Mouse (Mus musculus): ENCODE data around the gene Orc2.

Gene Orc2

DNA sequence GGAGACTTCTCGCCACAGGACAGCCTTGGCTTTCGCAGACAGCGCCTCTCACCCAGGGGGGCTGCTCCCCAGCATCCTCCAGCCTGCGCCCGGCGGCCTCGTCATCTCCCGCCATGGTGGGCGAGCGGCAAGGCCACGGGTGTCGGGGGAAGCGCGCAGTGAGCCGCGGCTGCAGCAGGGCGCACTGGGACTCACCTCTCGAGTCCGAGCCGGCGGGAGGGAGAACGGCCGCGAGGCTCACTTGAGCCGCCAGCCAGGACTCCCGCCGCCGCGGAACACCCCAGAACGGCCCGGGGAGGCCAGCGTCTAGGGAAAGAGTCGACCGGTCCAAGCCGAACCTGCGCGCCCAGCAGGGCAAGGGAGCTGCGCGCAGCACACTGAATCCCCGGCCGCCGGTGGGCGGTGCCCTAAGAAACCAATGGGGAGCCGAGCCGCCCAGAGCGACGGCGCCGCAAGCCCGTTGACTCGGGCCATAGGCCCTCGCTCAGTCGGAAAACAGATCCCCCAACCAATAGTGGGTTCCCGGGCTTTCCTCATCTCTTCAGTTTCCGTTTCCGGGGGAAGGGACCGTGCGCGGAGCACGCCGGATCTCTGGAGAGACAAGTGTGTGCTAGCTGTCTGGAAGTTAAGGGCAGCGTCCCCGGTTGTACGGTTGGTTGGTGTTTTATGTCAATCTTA lies at the start of gene Orc2:
TSS of gene Orc2 (minus strand) at position 533 of the 678 bp plus-strand sequence.
- DNase-seq (ENCODE audit: low read depth in 1 of 2, low spot score in 2 of 2), result peak; percentile 82

DNA sequence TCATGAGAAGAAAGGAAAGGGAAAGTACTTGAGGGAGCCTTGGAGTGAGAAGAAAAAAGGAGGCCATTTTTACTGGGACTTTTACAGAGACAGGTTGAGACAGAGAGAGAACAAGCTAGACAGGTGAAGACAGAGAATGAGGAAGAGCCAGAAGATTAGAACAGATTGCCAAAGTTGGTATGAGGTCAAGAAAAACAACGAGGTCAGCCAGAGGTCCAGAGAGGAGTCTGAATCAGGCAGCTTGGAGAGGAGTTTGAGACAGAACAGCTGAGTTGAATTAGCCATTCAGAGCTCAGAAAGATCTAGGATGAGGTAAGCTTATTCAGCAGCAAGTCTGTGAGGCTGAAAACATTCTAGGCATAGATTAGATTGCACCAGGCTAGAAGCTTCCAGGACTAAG lies 36.5 kb upstream of the Orc2 start:
- DNase-seq (ENCODE audit: low read depth in 1 of 2, low spot score in 2 of 2), result no peak

GRCm38 (mm10) chr1:58507249-58507648 lies 2.3 kb upstream of the Orc2 start:
- no peak for DNase-seq (ENCODE audit: low read depth in 1 of 2, low spot score in 2 of 2)

GRCm38 (mm10) chr1:58503793-58504370 lies 1.0 kb downstream of the Orc2 start:
- no peak for DNase-seq (ENCODE audit: low read depth in 1 of 2, low spot score in 2 of 2)

GRCm38 (mm10) chr1:58503134-58503533 lies 1.8 kb downstream of the Orc2 start:
- no peak for DNase-seq (ENCODE audit: low read depth in 1 of 2, low spot score in 2 of 2)

DNA sequence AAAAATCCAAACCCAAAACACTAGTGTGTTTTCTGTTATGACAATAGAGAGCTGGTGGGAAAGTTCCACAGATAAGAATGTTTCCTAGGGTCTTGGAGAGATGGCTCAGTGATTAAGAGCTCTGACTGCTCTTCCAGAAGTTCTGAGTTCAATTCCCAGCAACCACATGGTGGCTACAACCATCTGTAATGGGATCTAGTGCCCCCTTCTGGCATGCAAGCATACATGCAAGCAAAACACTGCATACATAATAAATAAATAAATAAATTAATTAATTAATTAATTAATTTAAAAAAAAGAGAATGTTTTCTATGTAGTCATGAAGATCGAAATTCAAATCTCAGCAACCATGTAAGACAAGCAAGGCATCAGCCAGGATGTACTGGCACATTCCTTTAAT lies 6.2 kb downstream of the Orc2 start:
- no peak for DNase-seq (ENCODE audit: low read depth in 1 of 2, low spot score in 2 of 2)

DNA sequence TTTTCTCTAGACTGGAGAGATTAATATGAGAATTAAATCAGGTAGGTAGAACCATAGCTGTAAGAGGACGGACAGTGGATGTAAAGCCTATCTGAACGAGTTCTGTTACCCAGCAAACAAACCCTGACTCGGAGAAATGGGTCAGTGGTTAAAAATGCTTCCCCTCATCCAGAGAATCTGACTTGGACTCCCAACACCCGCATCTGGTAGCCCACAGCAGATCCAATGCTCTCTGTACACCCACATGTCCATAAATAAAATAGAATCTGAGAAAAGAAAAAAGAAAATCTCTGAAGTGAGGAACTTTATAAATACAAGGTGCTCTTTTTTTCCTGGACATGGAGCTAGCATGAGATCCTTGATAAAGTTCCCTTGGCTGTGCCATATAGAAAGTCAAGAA lies 7.2 kb downstream of the Orc2 start:
- no peak for DNase-seq (ENCODE audit: low read depth in 1 of 2, low spot score in 2 of 2)

GRCm38 (mm10) chr1:58495603-58496002 lies 9.3 kb downstream of the Orc2 start:
- no peak for DNase-seq (ENCODE audit: low read depth in 1 of 2, low spot score in 2 of 2)

DNA sequence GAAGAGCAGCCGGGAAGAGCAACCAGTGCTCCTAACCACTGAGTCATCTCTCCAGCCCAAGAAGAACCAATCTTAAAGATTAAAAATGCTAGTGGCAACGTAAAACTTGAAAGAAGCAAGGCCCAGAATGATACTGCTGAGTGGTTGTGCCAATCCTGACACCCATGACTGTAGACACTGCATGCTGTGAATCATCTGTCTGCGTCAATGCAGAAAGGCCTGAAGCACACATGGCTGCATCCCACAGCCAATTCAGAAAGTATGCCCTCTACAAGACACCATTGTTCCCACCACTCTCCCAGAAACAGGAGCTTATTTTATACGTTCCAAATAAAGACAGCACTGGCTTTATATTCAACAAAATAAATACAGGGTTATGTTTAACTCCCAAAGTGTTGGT lies 22.3 kb downstream of the Orc2 start:
- no peak for DNase-seq (ENCODE audit: low read depth in 1 of 2, low spot score in 2 of 2)

DNA sequence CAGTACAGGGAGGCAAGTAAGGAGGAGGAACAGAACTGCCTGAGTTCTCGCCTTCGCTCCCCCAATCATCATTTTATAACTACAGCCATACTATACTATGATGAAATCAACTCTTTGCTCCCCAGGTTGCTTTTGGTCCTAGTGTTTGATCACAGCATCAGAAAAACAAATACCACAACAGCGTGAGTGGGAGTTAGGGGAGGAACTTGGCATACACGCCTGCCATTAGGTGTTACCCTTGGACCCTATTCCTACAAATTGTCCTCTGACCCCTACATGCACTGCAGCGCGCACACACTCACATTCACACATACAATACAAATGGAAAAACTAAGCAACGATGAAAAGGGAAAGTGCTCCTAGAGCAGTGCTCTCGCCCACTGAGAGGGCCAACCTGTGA lies 29.2 kb downstream of the Orc2 start:
- no peak for DNase-seq (ENCODE audit: low read depth in 1 of 2, low spot score in 2 of 2)

DNA sequence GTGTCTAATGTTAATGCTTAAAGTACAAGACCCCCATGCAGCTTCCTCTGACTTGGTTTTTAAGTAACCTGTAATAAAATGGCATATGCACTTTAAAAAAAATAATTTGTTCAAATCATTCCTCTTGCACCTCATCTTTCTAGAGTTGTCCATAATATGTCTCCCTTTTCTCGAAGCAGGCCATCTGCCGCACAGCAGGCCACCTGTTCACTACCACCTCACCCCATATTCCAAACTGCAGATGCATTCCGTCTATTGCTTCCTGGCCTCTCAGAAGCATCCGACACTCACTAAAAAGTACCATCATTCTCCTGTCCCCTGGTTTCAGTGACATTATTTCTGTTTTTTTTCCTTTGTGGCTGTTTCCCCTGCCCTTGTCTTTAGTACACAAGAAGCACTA lies 39.3 kb downstream of the Orc2 start:
- DNase-seq (ENCODE audit: low read depth in 1 of 2, low spot score in 2 of 2), result no peak

DNA sequence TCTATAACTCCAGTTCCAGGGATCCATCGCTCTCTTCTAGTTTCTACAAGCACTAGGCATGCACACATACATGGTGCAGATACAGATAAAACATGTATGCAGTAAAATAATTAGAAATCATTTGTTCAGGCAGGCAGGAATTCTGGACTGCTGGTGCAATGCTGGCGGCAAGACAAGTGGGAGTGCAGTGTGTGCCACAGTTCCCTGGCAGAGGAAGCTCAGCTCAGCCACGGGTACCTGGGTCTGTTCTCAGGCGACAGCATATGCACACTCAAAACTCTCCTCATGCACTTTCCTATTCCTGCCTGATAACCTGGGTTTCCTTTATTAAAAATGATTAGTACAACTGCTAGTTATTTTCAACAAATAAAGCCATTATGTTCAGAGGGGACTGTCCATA lies 39.9 kb downstream of the Orc2 start:
- DNase-seq (ENCODE audit: low read depth in 1 of 2, low spot score in 2 of 2), result no peak

DNA sequence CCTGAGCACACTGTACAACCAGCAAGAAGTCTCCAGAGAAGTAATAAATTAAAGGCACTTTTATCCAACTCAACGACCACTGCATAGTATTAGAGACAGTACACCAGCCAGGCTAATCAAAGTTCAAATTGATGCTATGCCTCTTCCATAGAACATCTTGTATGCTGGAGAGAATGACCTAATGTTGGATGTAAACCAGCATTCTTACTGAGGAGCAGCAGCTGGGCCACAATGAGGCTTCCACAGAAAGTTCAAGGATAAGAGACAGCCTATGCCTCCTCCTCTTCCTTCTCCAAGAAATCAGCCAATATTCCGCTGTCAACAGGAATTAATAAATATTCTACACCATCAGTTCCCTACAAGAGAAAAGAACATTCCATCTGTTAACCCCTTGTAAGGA lies 41.0 kb downstream of the Orc2 start:
- no peak for DNase-seq (ENCODE audit: low read depth in 1 of 2, low spot score in 2 of 2)

DNA sequence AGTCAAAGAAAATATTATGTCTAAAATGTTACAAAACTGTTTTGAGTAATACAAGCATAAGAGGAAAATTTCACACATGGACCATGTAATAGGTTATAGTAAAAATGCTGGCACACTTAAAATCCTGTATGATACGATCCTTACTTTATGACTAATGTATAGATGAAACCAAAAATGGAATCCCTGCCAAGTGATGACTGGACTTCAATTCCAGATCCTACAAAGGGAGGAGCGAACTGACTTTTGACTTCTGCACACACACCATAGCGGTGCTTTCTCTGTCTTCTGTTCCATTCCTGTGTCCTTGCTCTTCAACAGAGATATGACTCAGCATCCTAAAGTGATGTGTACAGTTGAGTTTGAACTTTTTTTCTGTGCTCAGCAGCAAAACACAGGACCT lies 44.3 kb downstream of the Orc2 start:
- no peak for DNase-seq (ENCODE audit: low read depth in 1 of 2, low spot score in 2 of 2)

DNA sequence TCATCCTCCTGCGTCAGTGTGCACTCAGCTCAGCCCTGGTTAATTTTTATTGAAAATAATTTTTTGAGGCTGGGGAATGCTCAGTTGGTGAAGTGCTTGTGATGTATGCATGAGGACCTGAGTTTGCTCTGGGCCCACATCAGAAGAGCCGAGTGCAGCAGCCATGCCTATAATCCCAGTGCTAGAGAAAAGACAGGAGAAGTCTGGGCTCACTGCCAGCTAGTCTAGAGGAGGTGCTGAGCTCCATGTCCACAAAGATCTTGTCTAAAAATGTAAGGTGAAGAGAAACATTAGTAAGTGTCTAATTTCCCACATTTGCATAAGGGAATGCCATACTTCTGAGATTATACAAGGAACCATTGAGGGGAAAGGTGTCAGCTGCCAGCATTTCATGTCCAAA lies 46.0 kb downstream of the Orc2 start:
- no peak for DNase-seq (ENCODE audit: low read depth in 1 of 2, low spot score in 2 of 2)

- no peak for DNase-seq (ENCODE audit: low read depth in 1 of 2, low spot score in 2 of 2)
Observed at GRCm38 (mm10) chr1:58458175-58458574, 46.7 kb downstream of the Orc2 start.

- no peak for DNase-seq (ENCODE audit: low read depth in 1 of 2, low spot score in 2 of 2)
Observed at GRCm38 (mm10) chr1:58454316-58454715, 50.6 kb downstream of the Orc2 start.

DNA sequence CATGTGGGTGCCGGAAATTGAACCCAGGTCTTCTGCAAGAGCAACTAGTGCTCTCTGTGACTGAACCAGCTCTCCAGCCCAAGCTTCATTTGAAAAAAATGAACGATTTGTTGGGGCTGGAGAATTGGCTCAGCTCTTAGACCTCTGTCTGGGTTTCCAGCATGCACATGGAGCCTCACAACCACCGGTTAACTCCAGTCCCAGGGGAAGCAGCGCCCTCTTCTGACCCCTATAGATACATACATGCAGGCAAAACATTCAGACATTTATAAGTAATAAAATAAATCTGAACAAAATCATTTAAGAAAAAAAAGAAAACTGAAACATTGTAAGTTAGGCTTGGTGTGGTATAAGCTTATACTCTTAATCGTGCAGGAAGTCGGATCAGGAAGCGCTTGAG lies 56.5 kb downstream of the Orc2 start:
- DNase-seq (ENCODE audit: low read depth in 1 of 2, low spot score in 2 of 2), result no peak

DNA sequence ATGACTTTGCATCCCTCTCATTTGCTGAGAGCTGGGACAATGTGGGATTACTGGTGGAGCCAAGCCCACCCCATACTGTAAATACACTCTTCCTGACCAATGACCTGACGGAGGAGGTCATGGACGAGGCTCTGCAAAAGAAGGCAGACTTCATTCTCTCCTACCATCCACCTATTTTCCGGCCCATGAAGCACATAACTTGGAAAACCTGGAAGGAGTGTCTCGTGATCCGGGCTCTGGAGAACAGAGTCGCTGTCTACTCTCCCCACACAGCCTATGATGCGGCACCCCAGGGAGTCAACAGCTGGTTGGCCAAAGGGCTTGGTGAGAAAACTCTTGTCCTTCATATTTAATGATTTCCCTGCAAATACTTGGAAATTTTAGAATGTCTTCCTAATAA lies 57.1 kb downstream of the Orc2 start:
- DNase-seq (ENCODE audit: low read depth in 1 of 2, low spot score in 2 of 2), result no peak

- DNase-seq (ENCODE audit: low read depth in 1 of 2, low spot score in 2 of 2), result no peak
Observed at GRCm38 (mm10) chr1:58445861-58446260, 59.0 kb downstream of the Orc2 start.

DNA sequence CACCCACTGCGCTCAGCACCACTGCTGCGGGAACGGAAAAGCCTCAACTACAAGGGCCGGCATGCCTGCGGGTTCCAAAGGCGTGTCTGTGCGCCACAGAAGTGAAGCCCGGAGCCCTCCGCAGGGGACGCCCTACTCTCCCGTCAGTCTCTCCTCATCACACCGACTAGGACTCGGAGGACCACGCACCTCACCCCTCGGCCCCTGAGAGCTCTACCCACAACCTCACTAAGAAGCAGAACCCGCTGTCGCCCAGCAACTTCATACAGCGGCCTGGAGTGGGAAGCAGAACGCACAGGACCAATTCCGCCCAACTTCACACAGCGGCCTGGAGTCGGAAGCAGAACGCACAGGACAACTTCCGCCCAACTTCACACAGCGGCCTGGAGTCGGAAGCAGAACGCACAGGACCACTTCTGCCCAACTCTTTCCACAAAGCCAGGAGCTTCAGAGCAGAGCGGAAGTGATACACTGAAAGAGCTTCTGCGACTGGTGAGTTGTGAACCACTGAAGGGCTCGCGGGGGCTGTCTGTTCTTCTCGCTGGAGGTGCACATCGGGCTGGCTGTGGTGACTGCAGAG lies 59.7 kb downstream of the Orc2 start, which contains the start of the genes Nif3l1 and Ppil3:
TSS of gene Nif3l1 (plus strand) at position 9 of the 580 bp plus-strand sequence.
TSS of gene Ppil3 (minus strand) at position 344 of the 580 bp plus-strand sequence.
- DNase-seq (ENCODE audit: low read depth in 1 of 2, low spot score in 2 of 2), result peak; percentile 77 to 79

DNA sequence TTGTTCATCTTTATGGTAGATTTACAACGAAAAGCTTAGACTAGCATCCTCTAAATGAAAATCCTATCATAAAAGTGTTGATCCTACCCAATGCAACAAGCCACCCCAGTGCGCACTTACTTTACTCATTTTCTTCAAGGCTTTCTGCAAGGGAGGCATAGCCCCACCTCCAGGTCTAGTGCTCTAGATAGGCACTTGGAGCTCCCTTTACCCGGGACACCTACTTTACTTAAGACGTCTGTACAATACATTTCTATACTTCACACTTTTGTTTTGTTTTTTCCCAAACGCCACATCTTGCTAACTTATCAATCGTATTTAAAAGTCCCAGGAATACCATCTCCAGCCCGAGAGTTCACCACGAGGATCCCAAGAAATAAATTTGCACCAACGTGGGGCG lies 60.2 kb downstream of the Orc2 start:
- no peak for DNase-seq (ENCODE audit: low read depth in 1 of 2, low spot score in 2 of 2)

DNA sequence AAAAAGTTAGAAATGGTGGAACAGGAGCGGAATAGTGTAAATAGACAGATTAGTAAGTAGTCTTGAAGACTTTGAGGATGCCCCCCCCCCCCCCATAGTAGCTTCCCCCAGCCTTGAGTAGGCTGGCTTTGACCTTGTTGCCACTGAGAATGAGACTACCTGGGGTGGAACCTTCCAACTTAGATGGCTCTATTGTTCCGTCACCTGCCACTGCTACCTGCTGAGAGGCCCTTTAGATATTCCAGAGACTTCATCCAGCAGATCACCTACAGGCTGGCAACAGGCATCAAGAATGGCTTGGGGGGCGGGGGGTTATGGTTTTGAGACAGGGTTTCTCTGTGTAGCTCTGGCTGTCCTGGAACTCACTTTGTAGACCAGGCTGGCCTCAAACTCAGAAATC lies 80.4 kb downstream of the Orc2 start:
- no peak for DNase-seq (ENCODE audit: low read depth in 1 of 2, low spot score in 2 of 2)
